Mouse (Mus musculus): ENCODE data around the gene Map4k4. TPM values are rescaled to one million over a fixed set of nuclear protein-coding genes. Genes with fewer than 3 reads are reported as not detected.

The Map4k4 gene
- total and polyA plus RNA-seq, 2 experiments, result 7.2 to 10.7 TPM

DNA sequence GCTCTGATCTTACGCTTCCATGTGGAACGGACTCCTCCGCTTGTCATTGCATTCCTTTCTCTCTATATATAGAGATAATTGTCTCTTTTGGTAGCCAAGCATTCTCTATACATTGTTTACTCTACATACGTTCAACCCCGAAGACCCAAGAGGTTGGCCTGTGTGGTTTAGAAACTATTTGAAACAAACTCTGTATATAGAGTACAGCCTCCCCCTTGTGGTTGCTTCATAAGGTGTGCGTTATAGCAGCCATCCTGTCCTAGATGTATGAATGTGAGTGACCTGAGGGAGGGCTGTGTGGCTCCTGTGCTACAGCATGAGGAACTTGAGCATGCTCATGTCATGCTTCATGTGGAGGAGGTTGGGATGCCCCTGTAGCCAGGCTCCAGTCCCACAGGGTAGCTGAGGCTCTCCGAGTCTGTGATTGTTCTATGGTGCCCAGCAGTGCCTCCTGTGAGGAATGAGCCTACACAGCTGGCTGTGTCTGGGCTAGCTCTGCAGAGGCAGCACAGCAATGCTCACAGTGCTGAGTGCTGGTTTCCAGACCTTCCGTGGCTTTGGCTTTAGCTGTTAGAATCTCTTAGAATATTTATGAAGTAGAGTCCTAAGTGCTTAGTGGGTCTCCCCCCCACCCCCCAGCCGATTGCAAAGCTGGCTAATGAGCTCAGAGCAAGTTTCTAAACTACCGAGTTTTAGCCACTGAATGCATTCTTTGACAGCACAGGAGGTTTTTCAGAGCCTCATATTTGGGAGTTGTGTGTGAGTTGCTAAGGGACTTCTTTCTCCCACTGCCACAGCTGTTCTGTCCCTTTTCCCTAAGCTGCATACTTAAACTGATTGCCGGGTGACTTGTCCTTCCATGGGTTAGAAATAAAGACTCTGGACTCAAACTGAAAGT, 76.4 kb downstream of the Map4k4 start:
- WGBS, result 85% methylated on average over 11 of the region's 11 CpGs
- Histone ChIP-seq H3K36me3 (ENCODE audit: control insufficient read depth, insufficient read depth, low read length) (peaks cover 10% of the 10 kb centered on the region), H3K79me2 (ENCODE audit: control insufficient read depth, insufficient read depth, low read length) (no peaks in the 10 kb centered on the region)

DNA sequence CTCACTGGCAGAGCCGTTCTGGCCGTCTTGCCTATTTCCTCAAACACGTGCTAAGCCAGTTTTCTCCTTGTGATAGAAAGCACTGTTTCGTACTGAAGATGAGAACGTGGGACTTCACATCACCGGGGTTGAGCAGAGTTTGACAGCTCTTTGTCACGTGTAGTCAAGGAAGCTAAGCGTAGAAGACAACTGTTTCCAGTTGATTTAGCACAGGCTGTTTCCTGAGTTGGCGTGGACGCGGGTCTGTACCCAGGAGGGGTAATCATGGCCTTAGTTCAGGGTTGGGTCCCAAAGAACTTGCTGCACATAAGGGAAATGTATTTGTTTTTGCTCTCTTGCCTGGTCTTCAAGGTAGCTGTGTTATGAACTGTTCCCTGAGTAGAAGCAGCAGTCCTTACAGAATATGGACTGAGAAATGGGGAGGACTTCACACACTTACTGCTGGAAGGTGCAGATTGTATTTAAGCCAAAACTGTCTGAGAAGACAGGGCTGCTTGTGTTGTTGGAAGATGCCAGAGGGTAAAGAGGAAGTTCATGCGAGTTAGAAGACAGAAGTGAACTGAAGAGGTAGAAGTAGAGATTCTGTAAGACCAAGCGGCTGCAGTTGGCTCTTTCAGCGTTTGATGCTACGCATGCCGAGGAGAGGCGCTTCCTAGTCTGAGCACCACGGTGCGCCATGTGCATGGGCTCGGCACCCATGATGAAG, 78.2 kb downstream of the Map4k4 start:
- DNase-seq (ENCODE audit: extremely low read depth, low read depth, low spot score), result no peak
- H3K27me3 ChIP-seq (ENCODE audit: control insufficient read depth, insufficient read depth, low read length), result no peaks in the 10 kb centered on the region
- peaks cover 8% of the 10 kb centered on the region for H3K36me3 ChIP-seq (ENCODE audit: control insufficient read depth, insufficient read depth, low read length)
- H3K9ac ChIP-seq (ENCODE audit: low read depth, low read length), result no peak overlapping the region
- no peaks in the 10 kb centered on the region for H3K4me1 ChIP-seq (ENCODE audit: control insufficient read depth, insufficient read depth, low read length)
- H3K79me2 ChIP-seq (ENCODE audit: control insufficient read depth, insufficient read depth, low read length), result no peaks in the 10 kb centered on the region
- H3K4me3 ChIP-seq (ENCODE audit: insufficient read depth, low read depth, low read length), result no peak overlapping the region
- TF ChIP-seq CTCF (IDR thresholded peaks at IDR 0.05; ENCODE audit: low read depth, low read length) (no peak), POLR2A (IDR thresholded peaks at IDR 0.05; ENCODE audit: extremely low read depth, insufficient read depth, low read length) (no peak)
- no peak overlapping the region for H3K27ac ChIP-seq (replicated peaks; ENCODE audit: insufficient read depth, low read depth, low read length)
- WGBS, result 88% methylated on average over 20 of the region's 20 CpGs

More for the DNA sequence above, 76.4 kb downstream of the Map4k4 start:
- Histone ChIP-seq H3K4me1 (ENCODE audit: control insufficient read depth, insufficient read depth, low read length) (no peaks in the 10 kb centered on the region; the same call in 1 of the 2 replicates), H3K27me3 (ENCODE audit: control insufficient read depth, insufficient read depth, low read length) (no peaks in the 10 kb centered on the region), H3K4me3 (ENCODE audit: insufficient read depth, low read depth, low read length) (no peak overlapping the region), H3K9ac (ENCODE audit: low read depth, low read length) (no peak overlapping the region), H3K27ac (replicated peaks; ENCODE audit: insufficient read depth, low read depth, low read length) (no peak overlapping the region)
- TF ChIP-seq CTCF (IDR thresholded peaks at IDR 0.05; ENCODE audit: low read depth, low read length) (no peak), POLR2A (IDR thresholded peaks at IDR 0.05; ENCODE audit: extremely low read depth, insufficient read depth, low read length) (no peak)
- no peak for DNase-seq (ENCODE audit: extremely low read depth, low read depth, low spot score)

GRCm38 (mm10) chr1:39980314-39981290, 79.9 kb downstream of the Map4k4 start:
- WGBS, result 89% methylated on average over 15 of the region's 15 CpGs
- Histone ChIP-seq H3K9ac (ENCODE audit: low read depth, low read length) (no peak overlapping the region), H3K4me3 (ENCODE audit: insufficient read depth, low read depth, low read length) (no peak overlapping the region), H3K27ac (replicated peaks; ENCODE audit: insufficient read depth, low read depth, low read length) (no peak overlapping the region), H3K4me1 (ENCODE audit: control insufficient read depth, insufficient read depth, low read length) (no peaks in the 10 kb centered on the region), H3K27me3 (ENCODE audit: control insufficient read depth, insufficient read depth, low read length) (no peaks in the 10 kb centered on the region), H3K79me2 (ENCODE audit: control insufficient read depth, insufficient read depth, low read length) (no peaks in the 10 kb centered on the region), H3K36me3 (ENCODE audit: control insufficient read depth, insufficient read depth, low read length) (no peaks in the 10 kb centered on the region; the same call in 1 of the 2 replicates)
- no peak for DNase-seq (ENCODE audit: extremely low read depth, low read depth, low spot score)
- TF ChIP-seq POLR2A (IDR thresholded peaks at IDR 0.05; ENCODE audit: extremely low read depth, insufficient read depth, low read length) (no peak), CTCF (IDR thresholded peaks at IDR 0.05; ENCODE audit: low read depth, low read length) (no peak)

DNA sequence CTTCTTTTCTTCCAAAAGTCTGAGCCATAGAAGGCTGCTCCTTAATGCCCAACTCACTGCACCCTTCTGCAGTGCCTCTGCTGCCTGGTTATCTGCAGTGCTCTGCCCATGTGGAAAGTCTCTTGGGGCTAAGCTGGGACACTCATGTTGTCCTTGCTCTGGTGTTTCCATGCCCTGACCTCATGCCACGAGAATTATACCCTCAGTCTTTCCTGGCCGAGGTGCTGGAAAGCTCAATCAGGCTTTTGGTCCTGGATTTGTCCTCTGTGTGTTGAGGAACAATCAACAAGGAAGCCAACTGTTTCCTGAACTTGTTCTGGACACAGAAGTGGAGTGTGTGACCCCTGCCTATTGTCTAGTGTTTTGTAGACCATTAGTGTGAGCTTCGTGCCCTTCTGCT, 81.3 kb downstream of the Map4k4 start:
- TF ChIP-seq POLR2A (IDR thresholded peaks at IDR 0.05; ENCODE audit: extremely low read depth, insufficient read depth, low read length) (no peak), CTCF (IDR thresholded peaks at IDR 0.05; ENCODE audit: low read depth, low read length) (no peak)
- no peaks in the 10 kb centered on the region for H3K79me2 ChIP-seq (ENCODE audit: control insufficient read depth, insufficient read depth, low read length)
- WGBS, result 71% methylated on average over 3 of the region's 3 CpGs

GRCm38 (mm10) chr1:39982727-39983487, 82.2 kb downstream of the Map4k4 start:
- H3K4me1 ChIP-seq (ENCODE audit: control insufficient read depth, insufficient read depth, low read length), result no peaks in the 10 kb centered on the region
- no peak for TF ChIP-seq CTCF (IDR thresholded peaks at IDR 0.05; ENCODE audit: low read depth, low read length)
- no peak for TF ChIP-seq POLR2A (IDR thresholded peaks at IDR 0.05; ENCODE audit: extremely low read depth, insufficient read depth, low read length)
- H3K4me3 ChIP-seq (ENCODE audit: insufficient read depth, low read depth, low read length), result no peak overlapping the region
- H3K27ac ChIP-seq (replicated peaks; ENCODE audit: insufficient read depth, low read depth, low read length), result no peak overlapping the region
- H3K9ac ChIP-seq (ENCODE audit: low read depth, low read length), result no peak overlapping the region
- DNase-seq (ENCODE audit: extremely low read depth, low read depth, low spot score), result peak; percentile 3
- no peaks in the 10 kb centered on the region for H3K79me2 ChIP-seq (ENCODE audit: control insufficient read depth, insufficient read depth, low read length)
- WGBS, result 73% methylated on average over 13 of the region's 13 CpGs
- H3K36me3 ChIP-seq (ENCODE audit: control insufficient read depth, insufficient read depth, low read length), result no peaks in the 10 kb centered on the region; the same call in 1 of the 2 replicates
- no peaks in the 10 kb centered on the region for H3K27me3 ChIP-seq (ENCODE audit: control insufficient read depth, insufficient read depth, low read length)

More for the DNA sequence above, 81.3 kb downstream of the Map4k4 start:
- Histone ChIP-seq H3K27me3 (ENCODE audit: control insufficient read depth, insufficient read depth, low read length) (no peaks in the 10 kb centered on the region), H3K36me3 (ENCODE audit: control insufficient read depth, insufficient read depth, low read length) (no peaks in the 10 kb centered on the region; the same call in 1 of the 2 replicates), H3K9ac (ENCODE audit: low read depth, low read length) (no peak overlapping the region), H3K4me1 (ENCODE audit: control insufficient read depth, insufficient read depth, low read length) (no peaks in the 10 kb centered on the region), H3K27ac (replicated peaks; ENCODE audit: insufficient read depth, low read depth, low read length) (no peak overlapping the region), H3K4me3 (ENCODE audit: insufficient read depth, low read depth, low read length) (no peak overlapping the region)
- no peak for DNase-seq (ENCODE audit: extremely low read depth, low read depth, low spot score)
